Comparison of ENCODE assay signal across 8 mouse cellular contexts in the genomic region with DNA sequence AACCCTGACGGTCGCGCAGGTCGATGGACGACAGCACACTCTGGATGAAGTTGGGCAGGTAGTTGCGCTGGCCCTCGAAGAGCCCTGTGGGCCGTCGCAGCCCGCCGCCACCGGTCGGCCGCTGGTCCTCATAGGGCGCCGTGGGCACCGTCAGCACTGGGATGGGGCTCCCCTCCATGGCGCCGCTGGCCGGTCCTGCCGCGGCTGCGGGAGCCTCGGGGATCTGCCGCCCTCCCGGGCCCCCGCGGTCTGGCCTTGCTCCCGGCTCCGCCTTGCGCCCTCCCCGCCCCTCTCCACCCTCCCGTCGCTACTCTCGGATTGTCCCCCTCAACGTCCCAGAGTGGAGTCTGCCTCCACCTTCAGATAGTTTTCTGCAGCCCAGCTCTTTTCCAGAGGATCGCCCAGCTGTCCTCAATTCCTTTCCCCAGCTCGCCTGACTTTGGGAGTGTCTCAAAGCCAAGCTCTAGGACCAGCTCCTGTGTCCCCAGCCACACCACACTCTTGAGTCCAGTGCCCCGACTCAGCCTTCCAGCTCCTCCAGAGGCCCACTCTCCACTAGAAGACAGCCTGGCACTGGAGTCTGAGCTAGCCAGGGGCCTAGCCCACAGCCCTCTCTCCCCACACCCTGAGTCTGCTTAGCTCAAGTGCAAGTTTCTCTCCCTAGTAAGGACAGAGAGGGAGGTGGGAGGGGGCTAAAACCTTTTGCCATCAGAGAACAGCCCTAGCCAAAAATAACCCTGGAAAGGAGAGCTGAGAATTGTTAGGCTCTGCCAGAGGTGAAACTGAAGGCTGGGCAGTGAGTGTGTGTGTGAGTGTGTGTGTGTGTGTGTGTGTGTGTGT. TPM values are rescaled to one million over a fixed set of nuclear protein-coding genes. Genes with fewer than 3 reads are reported as not detected.
DNase-seq lines count a peak whose midpoint lies in the region; ATAC-seq and TF ChIP-seq lines count a peak whose summit lies in the region.

Gene Pgm5, minus strand, starts transcription at position 244 of the 840 bp plus-strand sequence.

- 1% methylated on average over 33 of the region's 39 CpGs for WGBS in forebrain, embryonic 15.5 days
- WGBS in limb, embryonic 14.5 days = under 1% methylated on average over 20 of the region's 39 CpGs
- WGBS in neural tube, embryonic 12.5 days = 3% methylated on average over 39 of the region's 39 CpGs

- ATAC-seq in forebrain, embryonic 15.5 days (replicated peaks) = peak; percentile 29; the same call in 1 of the 2 replicates
- peak; percentile 85 for ATAC-seq in limb, embryonic 14.5 days (ENCODE audit: low FRiP score, low read depth)
- 0 out of 2 replicates have a peak, but pooled peaks have one; percentile 29 for ATAC-seq in neural tube, embryonic 12.5 days (ENCODE audit: low FRiP score, low read depth)

- no peaks in the 10 kb centered on the region for H3K9me3 ChIP-seq in forebrain, embryonic 15.5 days
- no peaks in the 10 kb centered on the region for H3K9me3 ChIP-seq in limb, embryonic 14.5 days (ENCODE audit: control insufficient read depth, low read length)
- H3K9me3 ChIP-seq in neural tube, embryonic 12.5 days = no peaks in the 10 kb centered on the region

- peak within 1 kb of the TSS; percentile 34 for H3K9ac ChIP-seq in forebrain, embryonic 15.5 days (replicated peaks)
- peak within 1 kb of the TSS; percentile 64 for H3K9ac ChIP-seq in limb, embryonic 14.5 days (ENCODE audit: low read depth, low read length, severe bottlenecking)
- H3K9ac ChIP-seq in neural tube, embryonic 12.5 days = peak within 1 kb of the TSS; percentile 42; the same call in 1 of the 2 replicates

- peak; percentile 35 for DNase-seq in left cerebral cortex, postnatal 4 days
- no peak for DNase-seq in left cerebral cortex, adult 9 months (ENCODE audit: low spot score in 2 of 2)
- peak; percentile 76 for DNase-seq in heart, postnatal 4 days
- peak; percentile 45 for DNase-seq in limb, embryonic 14.5 days (ENCODE audit: low spot score)
- DNase-seq in left cerebral cortex, adult 8-10 months (ENCODE audit: low spot score in 2 of 2) = no peak
- DNase-seq in cerebellum, adult 11-12 months = no peak

- intact Hi-C loops in left cerebral cortex, postnatal 4 days (cut with DNase I) = no loop called here

- no peak within 1 kb of the TSS for H3K27ac ChIP-seq in forebrain, embryonic 15.5 days (replicated peaks)
- no peak within 1 kb of the TSS for H3K27ac ChIP-seq in limb, embryonic 14.5 days (replicated peaks; ENCODE audit: low read depth, low read length)
- H3K27ac ChIP-seq in neural tube, embryonic 12.5 days = no peak within 1 kb of the TSS

- no peak for TF ChIP-seq POLR2A in limb, embryonic 14.5 days (IDR thresholded peaks at IDR 0.05; ENCODE audit: borderline replicate concordance, extremely low read depth, insufficient read depth, insufficient read length)

- no peaks in the 10 kb centered on the region for H3K36me3 ChIP-seq in forebrain, embryonic 15.5 days
- H3K36me3 ChIP-seq in limb, embryonic 14.5 days (ENCODE audit: control insufficient read depth, insufficient read depth, low read length) = no peaks in the 10 kb centered on the region
- H3K36me3 ChIP-seq in neural tube, embryonic 12.5 days = no peaks in the 10 kb centered on the region

- H3K4me1 ChIP-seq in forebrain, embryonic 15.5 days = peaks cover 6% of the 10 kb centered on the region
- H3K4me1 ChIP-seq in limb, embryonic 14.5 days (ENCODE audit: control insufficient read depth, insufficient read depth, low read length) = 0 out of 2 replicates have a peak, but pooled peaks cover 6% of the 10 kb centered on the region
- H3K4me1 ChIP-seq in neural tube, embryonic 12.5 days = peaks cover 9% of the 10 kb centered on the region

- H3K27me3 ChIP-seq in forebrain, embryonic 15.5 days = peaks cover 14% of the 10 kb centered on the region
- H3K27me3 ChIP-seq in limb, embryonic 14.5 days (ENCODE audit: control insufficient read depth, insufficient read depth, low read length) = peaks cover 15% of the 10 kb centered on the region
- H3K27me3 ChIP-seq in neural tube, embryonic 12.5 days (replicated peaks) = peaks cover 29% of the 10 kb centered on the region

- H3K4me2 ChIP-seq in forebrain, embryonic 15.5 days (replicated peaks) = peak within 1 kb of the TSS; percentile 79
- peak within 1 kb of the TSS; percentile 79 for H3K4me2 ChIP-seq in limb, embryonic 14.5 days (replicated peaks; ENCODE audit: low read depth, low read length, severe bottlenecking)
- H3K4me2 ChIP-seq in neural tube, embryonic 12.5 days (replicated peaks) = peak within 1 kb of the TSS; percentile 78

- peak within 1 kb of the TSS; percentile 37 for H3K4me3 ChIP-seq in forebrain, embryonic 15.5 days
- H3K4me3 ChIP-seq in limb, embryonic 14.5 days (replicated peaks; ENCODE audit: low read length) = peak within 1 kb of the TSS; percentile 51
- peak within 1 kb of the TSS; percentile 39 for H3K4me3 ChIP-seq in neural tube, embryonic 12.5 days

RNA-seq across cellular contexts. Expression of gene Pgm5, which starts in this region (rescaled TPM):
- 1 to 10 TPM; 5.0 to 7.2 TPM for total RNA-seq in left cerebral cortex, postnatal 4 days (2021)
- 0.20 and 0.32 TPM in 2 replicates for polyA plus RNA-seq in forebrain, embryonic 15.5 days (2015; fragmentation: Nextera tagmentation; extraction: Ambion mirVana)
- total RNA-seq in heart, postnatal 4 days (2021) = 100 to 1,000 TPM; 103 to 110 TPM
- 16.0 and 18.2 TPM in 2 replicates for polyA plus RNA-seq in limb, embryonic 14.5 days (2012; rRNA removed)
- 2.6 and 2.8 TPM in 2 replicates for polyA plus RNA-seq in limb, embryonic 14.5 days (2014; fragmentation: Nextera tagmentation; extraction: Ambion mirVana)
- polyA plus RNA-seq in neural tube, embryonic 12.5 days (2016; fragmentation: Nextera tagmentation; extraction: Ambion mirVana) = 1.1 and 1.7 TPM in 2 replicates
- 1 to 10 TPM; 5.0 to 6.8 (median 6.3) TPM for total RNA-seq in left cerebral cortex, adult 8-10 months (2022)

Comparison
In these comparisons a context has a peak if more than half of its experiments do, and no peak if none do; other contexts are left out.
1. RNA of gene Pgm5 (total RNA-seq): 103 to 110 TPM in heart, postnatal 4 days; 5.0 to 7.2 TPM in left cerebral cortex, postnatal 4 days and 5.0 to 6.8 TPM in left cerebral cortex, adult 8-10 months; every median in the first group is over 10 times any median in the second.
2. DNase-seq: peak in left cerebral cortex, postnatal 4 days (single experiment), heart, postnatal 4 days (single experiment) and limb, embryonic 14.5 days (single experiment); none in left cerebral cortex, adult 9 months (0 of 2), left cerebral cortex, adult 8-10 months (0 of 2) and cerebellum, adult 11-12 months (single experiment).
3. Peak in ATAC-seq, H3K4me3 ChIP-seq, H3K9ac ChIP-seq and H3K4me2 ChIP-seq in forebrain, embryonic 15.5 days; RNA of the gene not detected or under 1 TPM.
4. ATAC-seq: peak in every context shown above with its lines; median percentile 85 in limb, embryonic 14.5 days; 29 in forebrain, embryonic 15.5 days; 29 in neural tube, embryonic 12.5 days.
5. Peak in every context shown above with its lines, with median percentiles within 50 percentile points of each other: H3K4me2 ChIP-seq, H3K4me3 ChIP-seq and H3K9ac ChIP-seq.